Mouse (Mus musculus) granulocyte monocyte progenitor cell, adult 5-6 weeks (primary cell): ENCODE measurements around the gene Lyl1. TPM values are rescaled to one million over a fixed set of nuclear protein-coding genes. Genes with fewer than 3 reads are reported as not detected.

Source experiments
- ATAC-seq: replicated peaks from 2 replicates; pipeline ENCODE4 v1.8.0; 2016; ENCODE audit warnings: mild to moderate bottlenecking, moderate TSS enrichment, inconsistent platforms; ENCODE audit not compliant: poor library complexity, severe bottlenecking
- total RNA-seq, 2 experiments: library from RNA; stranded (forward) in 1 of 2; stranded (reverse) in 1 of 2; fragments of 200-712, 200-1000 nt in 1 of 2; fragments of >200 nt in 1 of 2; fragmentation: Nextera tagmentation in 1 of 2; gene quantifications; 2 replicates each; pipeline ENCODE4 v1.2.3; 2014 to 2017

Lyl1 gene
- 82.1 and 133 TPM in 2 replicates for total RNA-seq (2014; fragmentation: Nextera tagmentation)
- 65.9 and 73.3 TPM in 2 replicates for total RNA-seq (2017)

DNA sequence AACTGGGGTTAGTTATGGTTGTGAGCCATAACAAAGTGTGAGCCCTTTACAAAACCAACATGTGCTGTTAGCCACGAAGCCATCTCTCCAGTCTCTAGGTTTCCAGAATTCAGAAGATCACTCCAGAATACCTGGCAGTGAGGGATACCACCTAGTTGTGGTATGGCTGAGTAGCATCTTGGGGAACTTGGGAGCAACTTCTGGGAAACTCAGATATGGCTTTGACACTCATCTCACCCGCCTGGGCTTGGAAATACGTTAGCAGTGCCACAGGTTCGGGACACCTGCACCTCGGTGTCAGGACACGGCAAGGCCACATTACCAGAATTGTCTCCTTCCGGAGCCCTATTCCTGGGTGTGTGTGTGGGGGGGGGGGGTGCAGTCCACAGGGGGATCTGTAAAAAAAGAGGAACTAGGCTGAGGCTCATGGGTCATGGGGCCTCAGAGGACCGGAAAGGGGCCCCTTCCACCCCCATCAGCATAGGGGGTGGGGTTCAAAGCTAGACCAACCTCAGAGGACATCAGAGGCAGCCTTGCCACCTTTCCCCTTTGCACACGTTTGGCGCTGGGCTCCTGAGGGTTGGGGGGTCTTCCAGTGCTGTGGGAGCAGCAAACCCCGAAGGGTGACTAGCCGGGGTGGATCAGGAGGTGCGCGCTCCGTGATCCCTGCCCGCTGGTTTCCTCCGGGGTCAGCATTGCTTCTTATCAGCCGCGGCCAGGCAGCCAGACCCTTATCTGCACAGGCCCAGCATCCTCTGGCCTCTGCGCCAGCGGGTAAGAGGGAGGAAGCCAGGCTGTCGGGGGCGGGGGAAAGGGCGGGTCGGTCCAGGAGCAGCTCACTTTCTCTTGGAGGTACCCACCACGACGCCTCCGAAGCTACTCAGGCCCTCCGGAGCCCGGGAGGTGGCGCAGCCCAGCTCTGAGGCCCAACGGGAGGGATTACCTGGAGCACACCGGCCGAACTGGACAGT is at the start of gene Lyl1:
Gene Lyl1, plus strand, starts transcription at position 517 of the 971 bp plus-strand sequence.
- peak; percentile 48 for ATAC-seq

- ATAC-seq = no peak
Measured at GRCm38 (mm10) chr8:84653092-84653631, 48.1 kb upstream of the Lyl1 start.

- ATAC-seq = 0 out of 2 replicates have a peak, but pooled peaks have one; percentile 21
Measured at GRCm38 (mm10) chr8:84654597-84654996, 46.7 kb upstream of the Lyl1 start.

DNA sequence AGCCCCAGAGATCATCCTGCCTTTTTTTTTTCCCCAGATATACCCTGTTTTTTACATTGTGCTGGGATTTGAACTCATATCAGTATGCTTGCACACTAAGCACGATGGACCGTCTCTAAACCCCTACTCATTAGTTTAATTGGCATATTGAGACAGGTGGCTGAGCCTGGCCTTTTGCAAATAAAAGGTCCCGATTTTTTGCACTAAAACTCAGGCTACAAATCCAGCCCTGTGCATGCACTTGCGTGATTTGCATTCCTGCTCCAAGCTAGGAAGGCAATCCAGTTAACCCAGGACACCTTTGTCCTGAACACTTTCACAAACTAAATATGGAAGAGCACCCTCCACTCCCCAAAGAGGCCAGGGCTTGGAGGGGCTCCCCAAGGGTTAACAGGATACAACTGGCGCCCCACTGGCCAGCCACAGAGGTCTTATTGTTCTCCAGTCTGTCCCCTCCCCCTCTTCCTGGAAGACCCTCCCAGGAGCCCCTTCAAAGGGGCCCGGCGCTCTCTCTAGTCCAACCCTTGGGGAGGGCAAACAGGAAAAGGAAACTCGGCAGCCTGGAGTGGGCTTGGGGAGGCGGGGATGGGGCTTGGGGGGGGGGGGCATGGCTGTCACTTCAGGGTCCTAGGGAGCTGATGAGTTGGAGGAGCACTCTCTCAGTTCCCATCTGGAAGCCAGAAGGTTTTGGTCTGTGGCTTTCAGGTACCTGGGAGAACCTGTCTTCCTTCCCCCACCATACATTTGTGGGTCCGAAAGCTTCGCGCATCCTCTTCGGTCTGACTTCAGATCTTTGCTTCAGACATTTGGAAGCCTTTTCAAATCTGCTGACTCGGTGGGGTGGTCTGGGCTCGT is 45.7 kb upstream of the Lyl1 start:
- ATAC-seq = no peak

GRCm38 (mm10) chr8:84656191-84656525 is 45.1 kb upstream of the Lyl1 start:
- no peak for ATAC-seq

DNA sequence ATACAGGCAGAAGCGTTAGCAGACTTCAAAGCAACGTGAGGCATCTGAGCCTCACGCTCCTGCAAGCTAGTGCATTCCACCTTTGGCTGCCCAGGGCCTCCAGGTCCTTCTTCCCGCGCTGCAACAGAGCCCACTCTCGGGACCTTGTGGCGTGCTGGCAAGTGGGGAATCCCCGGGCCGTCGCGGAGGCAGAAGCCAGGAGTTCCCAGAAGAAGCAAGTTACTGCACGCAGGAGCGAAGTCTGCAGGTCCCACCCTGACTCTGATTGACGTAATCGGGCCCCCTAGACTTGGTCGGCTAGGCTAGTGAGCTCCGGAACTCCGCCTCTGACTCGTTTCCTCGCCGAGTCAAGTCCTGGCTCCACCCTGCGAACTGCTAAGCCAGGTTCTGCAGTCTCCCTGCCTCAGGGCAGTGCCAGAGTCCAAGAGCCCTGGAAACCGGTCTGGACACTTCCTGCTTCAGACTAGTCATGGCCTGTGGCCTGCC is 44.6 kb upstream of the Lyl1 start:
- ATAC-seq = peak; percentile 62

DNA sequence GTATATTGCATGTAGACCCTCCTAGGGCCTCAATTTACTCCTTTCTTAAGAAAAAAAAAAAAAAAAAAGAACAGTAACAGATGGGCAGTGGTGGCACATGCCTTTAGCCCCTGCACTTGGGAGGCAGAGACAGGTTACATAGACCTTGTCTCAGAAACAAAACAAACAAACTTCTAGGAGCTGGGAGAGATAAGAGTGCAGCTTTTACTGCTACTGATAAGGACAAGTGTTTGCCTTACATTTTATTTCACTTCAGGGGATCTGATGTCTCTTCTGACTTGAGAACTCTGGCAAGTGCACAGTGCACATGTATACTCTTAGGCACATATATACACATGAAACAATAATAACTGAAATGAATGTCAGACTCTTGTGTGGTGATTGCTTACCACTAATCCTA is 44.1 kb upstream of the Lyl1 start:
- ATAC-seq = no peak

GRCm38 (mm10) chr8:84657680-84658079 is 43.6 kb upstream of the Lyl1 start:
- no peak for ATAC-seq

DNA sequence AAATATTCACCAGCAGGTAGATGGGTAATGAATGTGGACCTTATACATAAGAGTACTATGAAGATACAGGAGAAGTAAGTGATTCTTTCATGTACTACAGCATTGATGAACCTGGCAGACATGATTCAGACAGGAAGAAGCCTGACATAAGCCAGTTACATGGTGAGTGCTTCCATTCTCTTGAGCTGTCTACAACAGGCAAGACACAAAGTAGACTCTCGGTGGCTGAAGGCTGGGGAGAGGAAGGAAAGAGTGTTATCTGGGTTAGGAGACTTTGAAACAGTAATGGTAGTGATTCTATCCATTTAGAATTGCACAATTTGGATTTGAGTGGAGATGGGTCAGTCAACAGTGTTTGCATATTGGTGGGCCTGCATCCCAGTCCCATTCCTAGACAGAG is 42.3 kb upstream of the Lyl1 start:
- no peak for ATAC-seq

- peak; percentile 7 for ATAC-seq
Measured at GRCm38 (mm10) chr8:84659936-84660818, 41.1 kb upstream of the Lyl1 start.

DNA sequence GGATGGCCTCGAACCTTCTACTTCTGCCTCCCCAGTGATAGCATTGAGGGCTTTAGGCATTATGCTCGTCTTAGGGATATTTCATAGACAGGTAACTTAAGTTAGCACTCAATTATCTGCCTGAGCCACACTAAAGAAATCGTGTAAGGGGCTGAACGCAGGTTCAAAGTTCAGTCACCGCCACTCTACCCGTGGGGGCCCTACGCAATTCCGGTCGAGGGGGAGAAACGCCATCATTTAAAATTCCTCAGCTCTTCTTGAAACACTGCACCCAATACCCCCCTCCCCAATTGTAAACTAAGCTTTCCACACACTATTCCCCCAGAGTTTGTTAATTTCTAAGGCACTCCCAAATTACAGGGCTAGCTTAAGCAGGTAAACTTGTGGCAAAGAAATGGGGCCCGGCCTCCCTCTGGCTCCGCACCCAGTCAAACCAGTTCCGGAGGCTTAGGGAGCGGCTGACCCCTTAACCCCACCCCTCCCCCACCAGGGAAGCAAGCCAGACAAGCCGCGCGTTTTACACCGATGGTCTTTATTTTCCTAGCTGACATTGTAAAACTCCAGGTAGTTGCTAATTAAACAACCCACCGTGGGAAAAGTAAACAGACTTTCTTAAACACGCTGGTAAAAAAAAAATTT is 40.3 kb upstream of the Lyl1 start:
- no peak for ATAC-seq

GRCm38 (mm10) chr8:84661458-84661871 is 39.8 kb upstream of the Lyl1 start:
- ATAC-seq = peak; percentile 34

DNA sequence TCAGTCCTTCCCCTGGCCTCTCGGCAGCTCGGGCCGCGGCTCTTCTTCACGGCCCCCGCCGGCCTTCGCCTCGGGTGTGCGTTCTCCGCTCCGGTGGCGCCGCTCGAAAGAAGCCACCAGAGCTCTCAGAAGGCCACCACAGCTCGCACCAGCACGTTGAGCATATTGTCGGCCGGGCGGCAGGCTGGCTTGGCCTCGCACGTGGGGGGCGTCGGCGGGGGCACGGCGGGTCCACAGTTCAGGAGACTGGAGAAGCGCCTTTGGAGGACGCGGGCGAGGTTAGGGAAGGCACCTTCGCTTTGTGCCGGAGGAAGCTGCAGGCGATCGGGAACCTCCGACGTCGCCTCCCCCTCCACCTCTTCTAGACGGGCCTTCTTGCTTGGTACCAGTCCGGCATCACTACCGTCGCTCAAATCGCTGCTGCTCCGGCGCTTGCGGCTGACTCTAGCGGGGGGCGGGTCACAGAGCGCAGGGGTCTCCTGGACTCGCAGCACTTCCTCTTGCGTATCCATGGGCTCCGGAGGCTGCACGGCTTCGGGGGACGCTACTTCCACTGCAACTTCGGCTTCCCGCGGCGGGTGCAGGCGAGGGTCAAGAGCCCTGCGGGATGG is 39.2 kb upstream of the Lyl1 start:
- peak; percentile 33 for ATAC-seq

- peak; percentile 36 for ATAC-seq
Measured at GRCm38 (mm10) chr8:84662581-84663065, 38.6 kb upstream of the Lyl1 start, which contains the start of gene Ier2. Ier2 (minus strand) TSS chr8:84662852.

- ATAC-seq = peak; percentile 41
Measured at GRCm38 (mm10) chr8:84663483-84664327, 37.6 kb upstream of the Lyl1 start.

DNA sequence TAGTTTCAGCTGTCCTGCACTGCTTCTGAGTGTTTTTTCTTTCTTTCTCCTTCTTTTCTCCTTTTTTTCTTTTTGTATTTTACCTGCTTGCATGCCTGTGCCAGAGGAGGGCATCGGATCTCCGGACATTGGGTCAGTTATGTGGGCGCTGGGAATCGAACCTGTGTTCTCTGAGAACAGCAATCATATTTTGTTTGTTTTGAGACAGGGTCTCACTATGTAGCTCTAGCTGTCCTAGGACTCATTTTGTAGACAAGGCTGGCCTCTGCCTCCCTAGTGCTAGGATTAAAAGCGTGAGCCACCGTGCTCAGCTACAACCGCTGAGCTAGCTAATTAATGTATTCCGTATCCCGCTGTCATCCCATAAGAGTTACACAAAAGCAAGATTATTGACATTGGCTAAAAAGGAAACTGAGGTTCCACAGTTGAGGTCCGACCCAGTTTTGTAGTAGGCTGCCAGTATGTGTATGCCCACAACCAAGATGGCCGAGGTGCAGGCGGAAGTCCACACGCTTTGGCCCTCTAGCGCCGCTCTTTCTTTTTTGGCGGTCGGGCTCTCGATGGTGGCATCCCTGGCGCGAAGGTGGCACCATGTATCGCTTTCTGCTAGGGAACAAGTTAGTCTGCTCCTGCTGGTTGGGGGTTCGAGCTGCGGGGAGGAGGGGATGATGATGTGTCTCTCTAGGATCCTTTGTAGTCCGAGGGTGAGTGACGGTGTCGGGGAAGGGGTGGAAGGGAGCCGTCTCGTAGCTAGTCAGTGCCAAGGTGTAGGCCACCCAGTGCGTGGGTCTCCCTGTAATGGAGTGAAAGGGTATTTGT is 36.5 kb upstream of the Lyl1 start:
- peak; percentile 11 for ATAC-seq
